Mouse (Mus musculus) heart, adult 2 months (tissue): ENCODE results near the gene Dock2. TPM values are rescaled to one million over a fixed set of nuclear protein-coding genes. Genes with fewer than 3 reads are reported as not detected.

Experiments
- DNase-seq, 2 experiments: peaks; one replicate each; pipeline ENCODE4 v3.0.0; 2021
- H3K27ac ChIP-seq: fragments of 200-600 bp; 2 replicates; pipeline ENCODE4 v1.8.1; 2022
- H3K27me3 ChIP-seq: fragments of 200-500 bp; 2 replicates; pipeline ENCODE4 v1.6.1; 2012; ENCODE audit warnings: mild to moderate bottlenecking, low read length, inconsistent platforms, mixed read lengths; ENCODE audit not compliant: control insufficient read depth, insufficient read depth
- H3K36me3 ChIP-seq: fragments of 200-500 bp; 2 replicates; pipeline ENCODE4 v1.6.1; 2012; ENCODE audit warnings: low read length, inconsistent platforms; ENCODE audit not compliant: control insufficient read depth, insufficient read depth
- H3K4me1 ChIP-seq: fragments of 200-500 bp; 2 replicates; pipeline ENCODE4 v1.6.1; 2011; ENCODE audit warnings: low read length; ENCODE audit not compliant: control insufficient read depth, insufficient read depth
- H3K4me3 ChIP-seq: fragments of 200-600 bp; 2 replicates; pipeline ENCODE4 v1.8.1; 2022
- H3K79me2 ChIP-seq: fragments of 200-500 bp; replicated peaks from 2 replicates; pipeline ENCODE4 v1.6.1; 2012; ENCODE audit warnings: mild to moderate bottlenecking, inconsistent platforms, low read length, moderate library complexity, mixed read lengths; ENCODE audit not compliant: control insufficient read depth, insufficient read depth
- H3K9ac ChIP-seq: fragments of 200-500 bp; 2 replicates; pipeline ENCODE4 v1.6.1; 2012; ENCODE audit warnings: low read depth, mild to moderate bottlenecking, control low read depth, inconsistent platforms, low read length, mixed read lengths
- CTCF ChIP-seq: fragments of 200-600 bp; IDR thresholded peaks from 2 replicates; pipeline ENCODE4 v1.8.1; 2022; ENCODE audit warnings: antibody characterized with exemption, mild to moderate bottlenecking, moderate library complexity
- EP300 ChIP-seq: fragments of 200-500 bp; IDR thresholded peaks from 2 replicates; pipeline ENCODE4 v1.6.1; 2011; ENCODE audit warnings: low read depth, low read length, control low read depth; ENCODE audit not compliant: insufficient read depth
- POLR2A ChIP-seq: fragments of 200-500 bp; IDR thresholded peaks from 2 replicates; pipeline ENCODE4 v1.6.1; 2011; ENCODE audit warnings: mild to moderate bottlenecking, low read depth, low read length, control low read depth; ENCODE audit not compliant: insufficient read depth
- WGBS: fragments of 180-500 bp; shearing (Covaris S2); methylation state at CpG from one replicate; pipeline ENCODE4 v1.1.7; 2018; 5-methylcytosine and 5-hydroxymethylcytosine counted together
- intact Hi-C: fragments of 180-260 bp; cut with DNase I; formaldehyde crosslinking; loops from one replicate; pipeline ENCODE4 v1.15.1; 2025
- polyA plus RNA-seq: library from polyadenylated mRNA; depleted of rRNA; stranded (reverse); fragments of >200 nt; gene quantifications from 2 replicates; pipeline ENCODE4 v1.2.3, GENCODE M21; 2012
- total RNA-seq, 2 experiments: library from RNA; stranded (reverse); gene quantifications; 2 replicates each; pipeline ENCODE4 v1.2.3; 2021

The Dock2 gene
- total and polyA plus RNA-seq, 3 experiments: 1.7 to 3.4 (median 2.3) TPM

DNA sequence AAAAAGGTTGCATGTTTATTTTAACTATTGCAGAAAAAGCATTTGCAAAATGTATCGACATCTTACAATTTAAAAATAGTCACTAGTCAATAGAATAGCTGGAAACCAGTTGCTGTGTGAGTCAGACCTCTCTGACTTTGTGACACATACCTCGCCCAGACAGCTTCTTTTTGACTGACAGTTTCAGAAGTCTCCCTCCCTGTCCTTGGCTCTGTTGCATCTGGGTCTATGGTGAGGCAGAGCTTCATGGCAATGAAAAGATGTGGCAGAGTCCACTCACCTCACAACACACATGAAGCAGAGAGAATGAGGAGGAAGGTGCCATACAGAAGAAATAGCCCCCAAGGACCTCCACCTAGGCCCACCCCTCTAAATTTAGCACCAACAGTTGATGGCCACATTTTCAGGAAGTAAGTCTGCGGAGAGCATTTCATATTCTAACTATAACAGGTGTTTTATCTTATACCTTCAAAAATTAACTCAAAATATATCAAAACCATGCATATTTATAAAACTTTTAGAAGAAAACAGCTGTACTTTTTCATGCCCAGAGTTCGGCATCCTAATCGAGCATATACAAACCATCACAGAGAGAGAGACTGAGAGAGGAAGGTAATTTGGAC lies 19.8 kb downstream of the Dock2 start:
- TF ChIP-seq EP300 (no peak), POLR2A (no peak), CTCF (no peak)
- intact Hi-C loops: no loop called here
- WGBS: 66% methylated on average over 5 of the region's 5 CpGs

DNA sequence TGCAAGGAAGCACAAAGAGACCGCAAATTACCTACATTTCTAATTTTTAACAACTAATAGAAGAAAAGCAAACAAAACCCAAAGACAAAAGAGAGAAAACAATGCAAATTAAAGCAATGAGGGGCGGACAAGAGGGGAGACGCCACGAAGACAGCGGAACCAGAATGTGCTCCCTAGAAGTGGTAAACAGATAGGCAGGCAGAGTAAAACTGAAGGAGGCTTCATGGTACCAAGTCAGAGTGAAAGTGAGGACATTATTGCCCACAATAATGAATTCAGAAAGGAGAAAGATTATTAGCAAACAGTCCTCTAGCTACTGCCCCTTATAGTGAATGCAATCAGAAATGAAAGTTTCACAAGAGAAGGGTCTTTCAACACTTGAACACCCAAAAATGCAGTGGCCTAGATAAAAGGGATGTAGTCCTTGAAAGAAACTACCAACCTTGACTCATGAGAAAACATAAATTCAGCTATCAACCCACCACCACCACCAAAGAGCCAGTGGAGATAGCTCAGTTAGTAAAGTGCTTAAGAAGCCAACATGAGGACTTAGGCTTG lies 21.0 kb downstream of the Dock2 start:
- WGBS: 85% methylated on average over 5 of the region's 5 CpGs

More for the DNA sequence above, 19.8 kb downstream of the Dock2 start:
- no peaks in the 10 kb centered on the region for H3K36me3 ChIP-seq
- H3K4me3 ChIP-seq: no peak overlapping the region
- no peak overlapping the region for H3K9ac ChIP-seq
- no peaks in the 10 kb centered on the region for H3K27me3 ChIP-seq
- H3K4me1 ChIP-seq: no peaks in the 10 kb centered on the region
- no peaks in the 10 kb centered on the region for H3K79me2 ChIP-seq
- no peak overlapping the region for H3K27ac ChIP-seq
- no peak for DNase-seq

DNA sequence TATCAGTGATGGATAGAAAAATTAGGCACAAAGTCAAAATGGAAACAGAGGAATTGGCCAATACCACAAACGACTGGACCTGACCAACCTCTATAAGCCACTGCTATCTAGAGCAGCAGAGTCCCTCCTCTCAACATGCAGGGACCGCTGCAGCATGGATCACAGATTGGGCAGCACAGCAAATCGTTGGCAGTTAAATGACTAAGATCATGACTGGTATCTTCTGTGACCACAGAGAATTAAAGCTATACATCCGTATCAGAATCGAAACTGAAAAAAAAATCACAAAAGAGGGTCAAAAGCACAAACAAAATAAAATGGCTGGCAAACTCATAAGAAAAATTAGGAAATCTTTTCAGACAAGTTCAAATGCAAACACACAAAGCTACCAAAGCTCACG lies 21.6 kb downstream of the Dock2 start:
- intact Hi-C loops: no loop called here
- TF ChIP-seq EP300: no peak
- no peak for TF ChIP-seq CTCF
- no peak for TF ChIP-seq POLR2A
- WGBS: 72% methylated on average over 6 of the region's 6 CpGs
- no peaks in the 10 kb centered on the region for H3K27me3 ChIP-seq
- no peak overlapping the region for H3K9ac ChIP-seq
- H3K4me1 ChIP-seq: no peaks in the 10 kb centered on the region
- H3K36me3 ChIP-seq: no peaks in the 10 kb centered on the region
- no peak overlapping the region for H3K27ac ChIP-seq
- DNase-seq: no peak
- no peaks in the 10 kb centered on the region for H3K79me2 ChIP-seq
- no peak overlapping the region for H3K4me3 ChIP-seq

More for the DNA sequence above, 21.0 kb downstream of the Dock2 start:
- H3K4me1 ChIP-seq: no peaks in the 10 kb centered on the region
- no peak overlapping the region for H3K27ac ChIP-seq
- no peaks in the 10 kb centered on the region for H3K36me3 ChIP-seq
- H3K27me3 ChIP-seq: no peaks in the 10 kb centered on the region
- H3K79me2 ChIP-seq: no peaks in the 10 kb centered on the region
- no peak overlapping the region for H3K4me3 ChIP-seq
- intact Hi-C loops: no loop called here
- H3K9ac ChIP-seq: no peak overlapping the region
- TF ChIP-seq POLR2A (no peak), EP300 (no peak)
- no peak for DNase-seq

DNA sequence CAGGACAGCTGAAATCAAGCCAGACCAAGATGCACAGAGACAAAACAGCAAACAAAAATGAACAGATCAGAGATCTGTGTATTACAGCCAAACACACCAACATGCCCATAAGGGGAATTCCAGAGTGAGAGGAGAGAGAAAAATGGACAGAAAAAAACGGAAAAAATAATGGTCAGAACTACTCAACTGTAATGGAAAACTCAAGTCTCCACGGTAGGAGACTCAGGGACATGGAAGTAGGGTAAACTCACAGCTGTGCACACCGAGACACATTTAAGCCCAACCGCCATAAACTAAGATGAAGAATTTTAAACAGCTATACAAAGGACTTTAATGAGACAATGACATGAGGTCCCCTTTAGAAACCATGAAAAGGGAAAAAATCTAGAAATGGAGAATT lies 24.1 kb downstream of the Dock2 start:
- no peaks in the 10 kb centered on the region for H3K4me1 ChIP-seq
- no peak overlapping the region for H3K27ac ChIP-seq
- no peaks in the 10 kb centered on the region for H3K27me3 ChIP-seq
- H3K4me3 ChIP-seq: no peak overlapping the region
- intact Hi-C loops: no loop called here
- 70% methylated on average over 4 of the region's 4 CpGs for WGBS
- H3K79me2 ChIP-seq: no peaks in the 10 kb centered on the region
- no peak for DNase-seq
- no peaks in the 10 kb centered on the region for H3K36me3 ChIP-seq
- no peak overlapping the region for H3K9ac ChIP-seq
- TF ChIP-seq POLR2A (no peak), EP300 (no peak), CTCF (no peak)

DNA sequence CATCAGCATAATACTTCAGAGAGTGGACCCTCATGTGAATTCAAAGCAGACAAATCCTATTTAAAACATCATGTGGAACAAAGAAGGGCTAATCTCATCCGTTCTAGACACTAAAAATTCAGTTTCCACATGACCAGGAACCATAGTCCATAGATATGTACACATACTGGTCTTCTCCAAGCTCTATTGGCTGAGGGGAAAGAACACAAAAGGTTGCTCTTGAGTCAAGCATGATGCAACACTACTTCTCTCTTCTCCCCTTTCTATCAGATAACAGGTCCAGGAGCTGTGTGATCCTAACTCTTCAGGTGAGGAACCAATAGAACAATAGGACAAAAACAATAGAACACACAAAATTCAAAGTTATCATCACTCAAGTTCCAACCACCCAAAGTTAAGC lies 42.6 kb downstream of the Dock2 start:
- Histone ChIP-seq H3K36me3 (no peaks in the 10 kb centered on the region), H3K27me3 (no peaks in the 10 kb centered on the region), H3K4me1 (no peaks in the 10 kb centered on the region), H3K9ac (no peak overlapping the region), H3K79me2 (no peaks in the 10 kb centered on the region), H3K27ac (no peak overlapping the region), H3K4me3 (no peak overlapping the region)
- intact Hi-C loops: no loop called here
- no peak for DNase-seq
- 54% methylated on average over 1 of the region's 1 CpGs for WGBS
- TF ChIP-seq EP300 (no peak), CTCF (no peak), POLR2A (no peak)

DNA sequence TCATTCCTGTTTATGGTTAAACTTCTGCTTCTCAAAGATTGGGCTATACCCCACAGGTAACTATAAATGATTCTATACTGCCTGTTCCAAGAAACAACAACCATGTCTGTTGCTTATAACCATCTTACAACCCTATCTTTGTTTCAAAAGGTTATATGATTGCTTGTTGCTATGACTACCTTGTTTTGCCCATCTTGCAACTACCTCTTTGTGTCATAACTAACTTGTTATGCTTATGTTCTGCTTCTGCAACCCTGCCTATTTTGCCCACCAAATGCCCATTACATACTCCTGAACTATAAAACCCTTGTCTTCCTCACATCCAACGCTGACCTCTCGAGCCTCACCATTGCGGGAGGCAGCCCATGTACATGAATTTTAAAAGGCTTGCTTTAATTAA lies 43.9 kb downstream of the Dock2 start:
- no peak for DNase-seq
- Histone ChIP-seq H3K36me3 (no peaks in the 10 kb centered on the region), H3K27me3 (no peaks in the 10 kb centered on the region), H3K79me2 (no peaks in the 10 kb centered on the region), H3K27ac (no peak overlapping the region), H3K4me1 (no peaks in the 10 kb centered on the region), H3K9ac (no peak overlapping the region), H3K4me3 (no peak overlapping the region)
- TF ChIP-seq EP300: no peak
- WGBS: 92% methylated on average over 3 of the region's 3 CpGs
- intact Hi-C loops: no loop called here
